Mouse (Mus musculus) T-helper 1 cell (primary cell): ENCODE results near the gene Ung.

Experiments
- in situ Hi-C: fragments of 300-600 bp; cut with MboI, MseI; formaldehyde crosslinking; loops from one replicate; pipeline ENCODE4 v1.15.1; 2025; ENCODE audit warnings: high pct_unique_total_duplicates

Gene Ung

DNA sequence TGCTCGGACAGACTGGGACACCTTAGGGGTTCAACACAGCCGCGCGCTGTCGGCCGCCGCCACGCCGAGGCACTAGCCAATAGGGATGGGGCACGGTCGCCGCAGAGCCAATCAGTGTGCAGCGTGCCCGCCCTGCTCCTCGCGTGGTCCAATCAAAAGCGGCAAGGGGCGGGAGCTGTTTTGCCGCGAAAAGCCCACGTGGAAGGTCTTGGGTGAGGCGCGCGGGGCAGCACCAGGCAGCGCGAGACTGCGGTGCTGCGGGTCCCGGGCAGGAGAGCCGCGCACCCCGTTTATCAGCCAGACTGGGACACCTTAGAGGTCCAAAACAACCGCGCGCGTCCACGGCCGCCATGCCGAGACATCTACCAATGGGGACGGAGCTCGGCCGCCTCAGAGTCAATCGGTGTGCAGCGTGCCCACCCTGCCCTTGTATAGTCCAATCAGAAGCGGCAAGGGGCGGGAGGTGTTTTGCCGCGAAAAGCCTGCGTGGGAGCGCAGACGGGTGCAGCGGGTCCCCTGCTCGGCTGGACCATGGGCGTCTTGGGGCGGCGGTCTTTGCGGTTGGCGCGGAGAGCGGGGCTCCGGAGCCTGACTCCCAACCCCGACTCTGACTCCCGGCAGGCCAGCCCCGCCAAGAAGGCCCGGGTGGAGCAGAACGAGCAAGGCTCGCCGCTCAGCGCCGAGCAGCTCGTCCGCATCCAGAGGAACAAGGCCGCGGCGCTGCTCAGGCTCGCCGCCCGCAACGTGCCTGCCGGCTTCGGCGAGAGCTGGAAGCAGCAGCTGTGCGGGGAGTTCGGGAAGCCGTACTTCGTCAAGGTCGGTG lies 723 bp downstream of the Ung start:
- in situ Hi-C loops, result no loop called here

DNA sequence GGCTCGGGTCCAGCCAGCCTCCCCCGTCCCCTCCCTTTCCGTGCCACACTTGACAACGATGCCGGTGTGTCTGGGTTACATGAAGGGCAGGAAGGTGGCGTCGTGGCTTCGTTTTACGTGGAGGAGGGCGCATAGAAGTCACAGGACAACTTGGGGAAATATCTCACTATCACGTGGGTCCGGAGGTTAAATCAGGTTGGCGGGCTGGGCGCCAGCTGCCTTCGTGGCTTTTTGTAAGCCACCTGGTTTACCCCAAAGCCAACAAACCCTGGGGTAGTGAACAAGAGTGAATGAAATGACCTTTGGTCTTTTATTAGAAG lies 1.3 kb downstream of the Ung start:
- in situ Hi-C loops, result no loop called here

DNA sequence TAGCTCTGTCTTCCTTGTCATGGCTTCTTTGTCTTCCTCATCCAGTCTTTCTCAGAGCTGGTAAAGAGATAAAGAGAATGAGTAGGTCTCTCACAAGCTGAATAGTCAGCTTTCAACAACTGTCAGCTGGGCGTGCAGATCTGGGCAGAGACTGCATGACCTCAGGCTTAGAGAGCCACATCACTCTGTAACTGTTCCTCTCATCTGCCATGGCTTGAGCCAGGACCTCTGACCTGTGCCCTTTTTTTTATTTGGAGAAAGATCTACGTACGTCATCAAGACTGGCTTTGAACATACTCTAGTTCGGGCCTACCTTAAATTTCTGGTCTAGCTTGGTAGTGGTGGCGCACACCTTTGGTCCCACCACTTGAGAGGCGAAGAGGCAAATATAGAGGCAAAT lies 2.7 kb downstream of the Ung start:
- in situ Hi-C loops, result no loop called here

DNA sequence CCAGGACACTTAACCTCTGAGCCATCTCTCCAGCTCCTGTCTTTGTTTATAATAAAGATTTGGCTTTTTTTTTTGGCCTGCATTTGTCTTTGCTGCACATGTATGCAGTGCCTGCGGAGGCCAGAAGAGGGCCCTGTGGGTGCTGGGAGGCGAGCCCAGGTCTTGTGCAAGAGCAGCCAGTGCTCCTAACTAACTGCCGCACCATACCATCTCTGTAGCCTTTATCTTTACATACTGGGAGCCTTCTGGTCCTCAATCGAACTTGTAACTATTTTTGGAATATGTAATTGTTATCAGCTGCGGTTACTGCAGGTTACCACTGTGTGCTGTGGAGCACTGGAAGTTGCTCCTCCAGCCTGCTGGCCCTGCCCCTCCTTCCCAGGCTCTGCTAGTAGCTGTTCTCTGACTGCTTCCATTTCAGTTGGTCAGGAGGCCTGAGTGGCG lies 3.9 kb downstream of the Ung start:
- in situ Hi-C loops, result no loop called here

GRCm38 (mm10) chr5:114135516-114135915 lies 5.3 kb downstream of the Ung start:
- in situ Hi-C loops, result no loop called here

GRCm38 (mm10) chr5:114137481-114138276 lies 7.5 kb downstream of the Ung start:
- in situ Hi-C loops, result no loop called here

- in situ Hi-C loops, result no loop called here
Observed at GRCm38 (mm10) chr5:114138277-114139164, 8.3 kb downstream of the Ung start.

DNA sequence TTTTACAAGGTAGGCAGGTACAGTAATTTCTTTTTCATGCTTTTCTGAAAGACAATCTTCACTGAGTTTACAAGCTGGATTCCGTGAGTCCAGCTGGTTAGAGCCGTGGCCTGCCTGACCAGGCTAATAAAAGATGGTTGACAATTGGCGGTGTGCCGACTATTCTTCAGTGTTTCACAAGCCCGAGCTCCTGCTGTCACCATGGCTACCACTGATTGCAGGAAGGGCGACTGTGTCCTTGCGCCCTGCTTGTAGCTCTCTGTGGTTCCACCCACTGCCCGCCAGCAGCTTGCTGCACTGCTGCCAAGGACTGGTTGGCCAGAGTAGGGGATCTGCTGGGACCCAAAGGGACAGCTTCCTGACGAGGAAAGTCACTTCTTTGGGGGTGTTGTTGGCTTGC lies 9.0 kb downstream of the Ung start:
- in situ Hi-C loops, result no loop called here

- in situ Hi-C loops, result no loop called here
Observed at GRCm38 (mm10) chr5:114146028-114146888, 16.1 kb downstream of the Ung start, which contains the start of gene Acacb. Acacb (plus strand) TSS chr5:114146535.

DNA sequence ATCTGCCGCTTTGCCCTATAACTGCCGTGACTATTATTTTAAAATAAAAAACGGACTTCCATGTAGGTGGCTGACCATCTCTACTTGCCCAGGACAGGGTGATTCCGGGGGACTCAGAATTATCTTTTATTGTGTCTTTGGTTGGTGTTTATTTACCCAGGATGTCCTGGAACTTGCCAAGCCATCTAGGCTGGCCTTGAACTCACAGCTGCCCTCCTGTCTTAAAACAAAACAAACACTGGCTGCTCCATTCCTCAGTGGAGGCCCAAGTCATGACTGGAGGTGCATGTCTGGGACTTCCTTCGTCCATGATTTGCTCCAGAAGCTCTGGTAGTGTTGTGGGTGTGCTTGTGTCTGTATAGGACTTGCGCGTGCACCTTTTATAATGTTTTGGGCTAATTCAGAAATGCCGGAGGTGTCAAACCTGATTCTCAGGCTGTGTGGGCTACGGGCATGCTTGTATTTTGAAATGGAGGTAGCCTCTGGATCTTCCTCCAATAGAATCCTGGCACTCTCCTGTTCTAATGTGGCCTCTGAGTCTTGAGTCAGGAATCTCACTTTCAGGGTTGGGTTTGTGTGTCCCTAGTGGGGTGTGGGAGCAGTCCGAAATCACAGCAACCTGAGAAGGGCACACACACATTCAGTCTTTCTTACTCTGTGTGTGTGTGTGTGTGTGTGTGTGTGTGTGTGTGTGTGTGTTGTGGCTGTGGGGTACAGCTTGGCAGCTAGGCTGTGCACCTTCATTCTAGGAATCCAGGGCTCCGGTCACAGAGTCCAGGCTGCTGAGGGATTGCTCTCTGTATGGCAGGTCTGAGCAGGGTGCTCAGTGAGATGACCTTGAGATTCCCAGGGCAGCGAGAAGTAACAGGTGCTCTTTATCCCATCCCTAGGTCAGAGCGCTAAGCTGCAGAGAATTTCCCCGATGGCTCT lies 17.1 kb downstream of the Ung start:
- in situ Hi-C loops, result no loop called here

DNA sequence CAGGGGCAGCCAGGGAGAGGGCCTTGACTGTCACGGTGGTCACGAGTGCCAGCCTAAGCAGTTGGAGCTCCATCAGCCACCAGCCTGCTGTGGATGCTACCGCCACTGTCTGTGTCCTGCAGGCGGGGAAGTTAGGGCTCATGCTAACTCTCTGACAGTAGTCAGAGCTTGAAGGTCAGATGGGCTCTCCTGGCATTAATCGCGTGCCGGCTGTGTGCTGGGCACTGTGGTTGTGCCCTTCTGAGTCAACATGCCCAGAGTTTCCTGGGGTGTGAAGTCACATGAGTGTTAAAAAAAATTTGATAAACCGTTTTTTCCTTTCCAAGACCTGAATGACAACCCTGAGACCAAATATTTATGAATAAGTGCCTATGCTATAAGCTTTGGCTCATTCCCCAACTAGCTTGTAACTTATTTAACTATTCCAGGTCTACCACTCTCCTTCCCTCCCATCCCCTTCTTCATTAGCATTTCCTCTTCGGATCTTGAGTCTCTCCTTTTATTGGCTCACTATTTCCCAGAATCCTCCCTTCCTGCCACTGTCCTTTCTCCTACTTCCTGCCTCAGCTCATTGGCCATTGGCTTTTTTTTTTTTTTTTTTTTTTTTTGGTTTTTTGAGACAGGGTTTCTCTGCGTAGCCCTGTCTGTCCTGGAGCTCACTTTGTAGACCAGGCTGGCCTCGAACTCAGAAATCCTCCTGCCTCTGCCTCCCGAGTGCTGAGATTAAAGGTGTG lies 22.3 kb downstream of the Ung start:
- in situ Hi-C loops, result no loop called here

- in situ Hi-C loops, result no loop called here
Observed at GRCm38 (mm10) chr5:114153490-114153889, 23.3 kb downstream of the Ung start.

GRCm38 (mm10) chr5:114154765-114155164 lies 24.6 kb downstream of the Ung start:
- in situ Hi-C loops, result no loop called here

DNA sequence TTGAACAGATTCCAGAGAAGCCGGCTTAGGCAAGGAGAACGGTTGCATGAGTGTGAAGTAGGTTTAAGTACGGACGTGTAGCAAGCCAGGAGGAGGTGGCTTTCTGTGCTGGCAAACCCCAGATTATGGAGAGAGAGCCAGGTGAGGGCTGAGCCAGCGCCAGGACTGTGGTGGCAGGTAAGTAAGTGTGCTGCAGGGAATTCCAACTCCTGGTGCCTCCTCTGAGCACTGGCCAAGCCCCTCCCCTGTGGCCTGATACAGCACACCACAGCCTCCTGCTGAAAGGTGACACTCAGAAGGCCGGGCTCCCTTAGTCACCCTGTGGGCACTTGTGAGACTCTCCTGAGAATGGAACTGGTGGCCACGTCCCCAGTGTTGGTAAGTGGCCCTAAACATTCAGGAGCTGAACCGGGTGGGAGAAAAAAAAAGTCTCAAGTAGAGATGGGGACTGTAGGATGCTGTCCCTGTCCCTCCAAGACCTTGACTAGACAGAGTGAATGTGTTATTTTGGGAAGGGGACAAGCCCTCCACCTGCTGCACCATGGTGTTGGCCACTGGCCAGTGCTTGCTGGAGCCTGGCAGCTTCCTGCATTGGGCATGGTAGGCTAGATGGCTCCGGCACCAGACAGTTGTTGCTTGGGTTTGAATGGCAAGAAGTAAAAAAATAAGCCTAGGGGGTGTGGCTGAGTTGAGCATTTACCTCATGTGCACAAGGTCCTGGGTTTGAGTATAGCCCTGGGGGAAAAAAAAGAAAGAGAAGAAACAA lies 25.2 kb downstream of the Ung start:
- in situ Hi-C loops, result no loop called here

- in situ Hi-C loops, result no loop called here
Observed at GRCm38 (mm10) chr5:114157236-114157635, 27.1 kb downstream of the Ung start.

- in situ Hi-C loops, result no loop called here
Observed at GRCm38 (mm10) chr5:114161424-114161823, 31.2 kb downstream of the Ung start.

- in situ Hi-C loops, result no loop called here
Observed at GRCm38 (mm10) chr5:114162106-114162815, 32.1 kb downstream of the Ung start.
